Mouse (Mus musculus) urinary bladder, postnatal 36 days (tissue): ENCODE results near the gene Atp6v0a4.

Source experiments
- DNase-seq, 2 experiments: peaks; one replicate each; pipeline ENCODE4 v3.0.0; 2022; ENCODE audit warnings: low spot score in 2 of 2, mixed read lengths in 1 of 2

Gene Atp6v0a4

GRCm38 (mm10) chr6:38124207-38124835 lies at the start of gene Atp6v0a4:
Gene Atp6v0a4 (minus strand): TSS chr6:38124586.
- no peak for DNase-seq

GRCm38 (mm10) chr6:38165385-38165784 lies 41.0 kb upstream of the Atp6v0a4 start:
- DNase-seq: no peak

- DNase-seq: no peak
These were observed 40.3 kb upstream of the Atp6v0a4 start for GRCm38 (mm10) chr6:38164705-38165104.

GRCm38 (mm10) chr6:38162825-38163504 lies 38.6 kb upstream of the Atp6v0a4 start:
- no peak for DNase-seq

- DNase-seq: no peak
These were observed 36.2 kb upstream of the Atp6v0a4 start for GRCm38 (mm10) chr6:38160556-38160955.

- DNase-seq: peak; percentile 81 to 82
These were observed 35.7 kb upstream of the Atp6v0a4 start for GRCm38 (mm10) chr6:38160102-38160501.

- no peak for DNase-seq
These were observed 35.2 kb upstream of the Atp6v0a4 start for GRCm38 (mm10) chr6:38159576-38159975.

GRCm38 (mm10) chr6:38157925-38158324 lies 33.5 kb upstream of the Atp6v0a4 start:
- DNase-seq: no peak

GRCm38 (mm10) chr6:38156204-38156603 lies 31.8 kb upstream of the Atp6v0a4 start:
- DNase-seq: no peak

GRCm38 (mm10) chr6:38152305-38152704 lies 27.9 kb upstream of the Atp6v0a4 start:
- no peak for DNase-seq

- no peak for DNase-seq
These were observed 25.1 kb upstream of the Atp6v0a4 start for GRCm38 (mm10) chr6:38149483-38149882.

- no peak for DNase-seq
These were observed 24.2 kb upstream of the Atp6v0a4 start for GRCm38 (mm10) chr6:38148626-38149025.

- no peak for DNase-seq
These were observed 22.9 kb upstream of the Atp6v0a4 start for GRCm38 (mm10) chr6:38147301-38147700.

- no peak for DNase-seq
These were observed 21.2 kb upstream of the Atp6v0a4 start for GRCm38 (mm10) chr6:38145463-38146065.

GRCm38 (mm10) chr6:38144161-38144998 lies 20.0 kb upstream of the Atp6v0a4 start:
- peak; percentile 62 to 82 for DNase-seq

- no peak for DNase-seq
These were observed 16.0 kb upstream of the Atp6v0a4 start for GRCm38 (mm10) chr6:38140402-38140801.

GRCm38 (mm10) chr6:38139086-38139485 lies 14.7 kb upstream of the Atp6v0a4 start:
- DNase-seq: no peak

GRCm38 (mm10) chr6:38134806-38135559 lies 10.6 kb upstream of the Atp6v0a4 start:
- peak in 1 of 2 experiments; percentile 44 for DNase-seq

GRCm38 (mm10) chr6:38131801-38132231 lies 7.4 kb upstream of the Atp6v0a4 start:
- DNase-seq: peak; percentile 63 to 78

GRCm38 (mm10) chr6:38129883-38130282 lies 5.5 kb upstream of the Atp6v0a4 start:
- no peak for DNase-seq

GRCm38 (mm10) chr6:38128115-38128514 lies 3.7 kb upstream of the Atp6v0a4 start:
- no peak for DNase-seq
